Mouse (Mus musculus) limb, embryonic 10.5 days (tissue): ENCODE measurements around the gene Itih2. TPM values are rescaled to one million over a fixed set of nuclear protein-coding genes. Genes with fewer than 3 reads are reported as not detected.
A peak's percentile ranks its signal among the peaks of the same experiment; 100 is the strongest.

Experiments
- DNase-seq: peaks from one replicate; pipeline ENCODE4 v3.0.0-alpha.2; 2017; ENCODE audit warnings: low spot score
- H3K27ac ChIP-seq: fragments of 300-500 bp; sonication (generic); 2 replicates; pipeline ENCODE4 v1.5.1; 2016; ENCODE audit warnings: mild to moderate bottlenecking
- H3K27me3 ChIP-seq: fragments of 300-500 bp; sonication (generic); 2 replicates; pipeline ENCODE4 v1.6.1; 2016; ENCODE audit warnings: low read depth, mild to moderate bottlenecking; ENCODE audit not compliant: poor library complexity, severe bottlenecking
- H3K36me3 ChIP-seq: fragments of 300-500 bp; sonication (generic); 2 replicates; pipeline ENCODE4 v1.6.1; 2016; ENCODE audit warnings: mild to moderate bottlenecking, moderate library complexity
- H3K4me1 ChIP-seq: fragments of 300-500 bp; sonication (generic); 2 replicates; pipeline ENCODE4 v1.6.1; 2016
- H3K4me3 ChIP-seq: fragments of 300-500 bp; sonication (generic); 2 replicates; pipeline ENCODE4 v1.5.1; 2016; ENCODE audit warnings: mild to moderate bottlenecking, moderate library complexity
- H3K9me3 ChIP-seq: fragments of 300-500 bp; sonication (generic); replicated peaks from 2 replicates; pipeline ENCODE4 v1.6.1; 2016; ENCODE audit warnings: mild to moderate bottlenecking
- WGBS: fragments of 180-500 bp; shearing (Covaris S2); methylation state at CpG from one replicate; pipeline ENCODE4 v1.1.7; 2016; 5-methylcytosine and 5-hydroxymethylcytosine counted together
- polyA plus RNA-seq: library from polyadenylated mRNA; unstranded; fragments of >200 nt; fragmentation: Nextera tagmentation; extraction: Ambion mirVana; gene quantifications from 2 replicates; pipeline ENCODE4 v1.2.1, GENCODE M21; 2016

Gene Itih2
- polyA plus RNA-seq, 1 experiment from 2014 or later = not detected

DNA sequence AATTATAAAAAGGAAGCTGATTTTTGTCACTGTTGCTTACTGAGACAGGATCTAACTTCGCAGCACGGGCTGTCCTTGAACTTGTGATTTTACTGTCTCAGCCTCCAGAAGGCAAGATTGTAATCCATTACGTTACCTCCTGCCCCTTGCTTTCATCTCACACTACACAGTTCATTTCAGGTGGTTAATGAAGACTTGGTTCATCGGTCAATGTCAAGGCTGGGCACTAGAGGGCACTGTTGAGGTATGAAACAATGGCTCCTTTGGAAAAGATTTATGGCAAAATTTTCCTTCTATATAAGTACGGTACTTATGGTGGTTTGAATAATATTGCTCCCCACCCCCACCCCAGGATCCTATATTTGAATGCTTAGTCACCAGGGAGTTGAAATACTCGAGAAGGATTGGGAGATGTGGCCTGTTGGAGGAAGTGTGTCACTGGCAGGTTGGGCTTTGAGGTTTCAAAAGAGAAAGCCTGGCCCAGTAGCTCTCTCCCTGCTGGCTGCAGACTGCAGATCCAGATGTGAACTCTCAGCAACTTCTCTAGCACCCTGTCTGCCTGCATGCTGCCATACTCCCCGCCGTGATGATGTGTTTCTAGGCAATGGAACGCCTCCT is 32.5 kb downstream of the Itih2 start:
- 38% methylated on average over 9 of the region's 9 CpGs for WGBS

DNA sequence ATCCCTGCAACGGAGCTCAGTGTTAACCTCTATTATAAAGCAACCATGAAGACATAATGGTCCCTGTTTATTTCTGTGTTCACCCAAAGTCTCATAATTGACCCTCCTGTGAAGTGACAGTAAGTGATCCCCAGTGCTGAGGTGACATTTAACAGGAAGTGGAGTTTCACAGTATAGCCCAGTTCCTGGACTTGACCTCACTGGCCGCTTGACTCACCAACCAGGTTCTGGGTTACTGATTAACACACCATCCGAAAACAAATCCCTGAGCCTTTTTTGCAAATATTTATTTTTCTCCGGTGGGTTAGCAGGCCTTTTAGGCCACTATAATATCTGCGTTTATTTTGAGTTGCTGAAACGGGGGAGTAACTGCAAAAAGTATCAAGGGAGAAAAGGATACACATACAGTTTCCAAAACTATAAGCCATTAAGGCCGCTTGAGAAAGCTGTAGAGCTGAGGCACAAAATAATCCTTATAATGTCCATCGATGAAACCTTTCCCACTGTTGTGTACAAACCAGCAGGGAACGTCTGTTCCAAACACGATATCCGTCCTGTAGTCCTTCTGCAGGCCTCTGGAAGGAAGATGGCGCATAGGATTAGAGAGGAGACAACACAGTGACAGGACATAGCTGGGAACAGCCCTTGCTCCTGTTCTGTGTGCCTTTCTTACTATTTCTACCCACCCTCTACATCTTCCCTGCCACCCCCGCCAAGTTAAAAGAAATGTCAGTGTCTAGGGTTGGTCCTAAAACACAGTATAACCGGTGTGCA is 36.7 kb downstream of the Itih2 start:
- no peaks in the 10 kb centered on the region for H3K27me3 ChIP-seq
- no peaks in the 10 kb centered on the region for H3K9me3 ChIP-seq
- peaks cover 42% of the 10 kb centered on the region for H3K36me3 ChIP-seq
- H3K4me3 ChIP-seq = no peak overlapping the region
- no peaks in the 10 kb centered on the region for H3K4me1 ChIP-seq
- H3K27ac ChIP-seq = no peak overlapping the region
- WGBS = 95% methylated on average over 14 of the region's 14 CpGs
- no peak for DNase-seq

More for the DNA sequence above, 32.5 kb downstream of the Itih2 start:
- H3K9me3 ChIP-seq = no peaks in the 10 kb centered on the region
- no peak overlapping the region for H3K27ac ChIP-seq
- H3K4me1 ChIP-seq = no peaks in the 10 kb centered on the region
- H3K36me3 ChIP-seq = peaks cover 7% of the 10 kb centered on the region
- H3K27me3 ChIP-seq = no peaks in the 10 kb centered on the region
- peak; percentile 60 for DNase-seq
- no peak overlapping the region for H3K4me3 ChIP-seq

- no peaks in the 10 kb centered on the region for H3K27me3 ChIP-seq
- no peak overlapping the region for H3K4me3 ChIP-seq
- H3K9me3 ChIP-seq = no peaks in the 10 kb centered on the region
- no peak overlapping the region for H3K27ac ChIP-seq
- H3K36me3 ChIP-seq = peaks cover 93% of the 10 kb centered on the region
- 88% methylated on average over 8 of the region's 8 CpGs for WGBS
- no peaks in the 10 kb centered on the region for H3K4me1 ChIP-seq
- no peak for DNase-seq
Observed at GRCm38 (mm10) chr2:10087256-10087850, 43.8 kb downstream of the Itih2 start.

DNA sequence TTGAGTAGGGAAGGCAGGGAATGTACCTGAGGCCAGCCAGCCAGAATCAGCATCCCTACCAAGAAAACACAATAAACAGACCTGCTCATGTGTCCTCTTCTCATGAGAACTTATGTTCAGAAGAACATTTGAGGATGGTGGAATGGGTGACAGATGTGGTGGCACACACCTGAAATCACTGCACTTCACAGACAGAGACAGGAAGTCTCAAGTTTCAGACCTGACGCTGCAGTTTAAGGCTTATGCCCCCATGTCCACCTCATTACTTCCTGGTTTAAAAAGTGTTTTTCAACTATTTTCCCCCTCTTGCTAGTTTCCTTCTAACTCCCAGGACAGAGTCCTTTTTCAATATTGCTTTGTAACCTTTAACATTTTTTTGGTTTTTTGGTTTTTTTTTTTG is 48.5 kb downstream of the Itih2 start:
- H3K27ac ChIP-seq = no peak overlapping the region
- peaks cover 22% of the 10 kb centered on the region for H3K4me1 ChIP-seq
- 59% methylated on average over 1 of the region's 1 CpGs for WGBS
- peaks cover 51% of the 10 kb centered on the region for H3K36me3 ChIP-seq
- no peak overlapping the region for H3K4me3 ChIP-seq
- no peaks in the 10 kb centered on the region for H3K9me3 ChIP-seq
- no peaks in the 10 kb centered on the region for H3K27me3 ChIP-seq
- no peak for DNase-seq

DNA sequence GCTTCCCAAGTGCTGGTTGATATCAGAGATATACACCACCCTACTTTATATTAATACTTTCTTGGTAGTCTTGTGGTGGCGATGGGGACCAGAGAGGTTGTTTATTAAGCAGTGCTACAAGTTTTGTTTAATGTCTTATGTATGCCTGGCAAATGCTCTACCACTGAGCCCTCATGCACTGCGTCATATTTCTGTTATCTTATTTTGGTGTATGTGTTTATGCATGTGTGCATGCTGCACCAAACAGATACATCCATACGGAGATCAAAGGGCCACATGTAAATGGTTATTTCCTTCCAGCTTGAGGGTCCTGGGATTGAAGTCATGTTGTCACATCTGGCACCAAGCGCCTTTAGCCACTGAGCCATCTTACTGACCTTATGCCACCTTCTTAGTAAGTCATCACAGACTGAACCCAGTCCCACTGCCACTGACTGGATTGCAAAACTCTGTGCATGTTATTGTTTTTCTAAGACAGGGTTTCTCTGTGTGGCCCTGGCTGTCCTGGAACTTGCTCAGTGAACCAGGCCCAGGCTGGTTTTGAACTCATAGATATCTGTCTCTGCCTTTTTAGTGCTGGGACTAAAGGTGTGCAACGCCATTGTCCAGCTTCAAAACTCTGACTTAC is 49.6 kb downstream of the Itih2 start:
- H3K36me3 ChIP-seq = peaks cover 40% of the 10 kb centered on the region
- H3K27me3 ChIP-seq = no peaks in the 10 kb centered on the region
- no peaks in the 10 kb centered on the region for H3K9me3 ChIP-seq
- peak overlapping the region; percentile 92 for H3K4me3 ChIP-seq
- 83% methylated on average over 5 of the region's 5 CpGs for WGBS
- peaks cover 22% of the 10 kb centered on the region for H3K4me1 ChIP-seq
- no peak for DNase-seq
- H3K27ac ChIP-seq = no peak overlapping the region

DNA sequence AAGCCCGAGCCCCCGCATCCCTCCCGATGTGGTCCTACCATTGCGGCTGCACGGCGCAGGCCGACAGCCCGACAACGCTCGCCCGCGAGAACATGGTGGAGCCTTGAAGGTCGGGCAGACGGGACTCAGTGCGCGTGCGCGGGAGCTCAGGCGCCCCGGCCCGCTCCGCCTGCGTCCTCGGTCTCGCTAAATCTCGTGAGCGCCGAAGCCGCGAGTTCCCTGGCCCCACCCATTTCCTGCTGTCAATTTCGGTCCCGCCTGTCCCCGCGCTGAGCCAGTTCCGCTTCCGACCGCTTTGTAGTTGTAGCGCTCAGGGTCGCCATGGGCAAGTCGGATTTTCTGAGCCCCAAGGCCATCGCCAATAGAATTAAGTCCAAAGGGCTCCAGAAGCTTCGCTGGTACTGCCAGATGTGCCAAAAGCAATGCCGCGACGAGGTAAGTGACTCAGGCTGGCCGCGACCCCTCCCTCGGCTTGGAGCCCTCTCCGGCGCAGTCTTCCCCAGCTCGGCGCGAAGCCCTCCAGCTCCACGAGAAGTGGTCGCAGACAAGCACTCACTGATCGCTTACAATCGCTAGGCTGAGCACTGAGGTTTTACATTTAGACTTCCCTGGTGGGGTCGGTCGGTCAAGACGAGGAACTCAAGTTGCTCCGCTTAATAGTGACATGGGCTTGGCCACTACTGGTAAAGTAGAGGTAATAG is 50.7 kb downstream of the Itih2 start, which contains the start of the genes Atp5c1 and Kin:
Gene Atp5c1 (minus strand): TSS at position 201 of the 701 bp plus-strand sequence.
Gene Kin (plus strand): TSS at position 284 of the 701 bp plus-strand sequence.
- Histone ChIP-seq H3K4me1 (peaks cover 22% of the 10 kb centered on the region), H3K4me3 (peak within 1 kb of the TSS; percentile 92), H3K36me3 (peaks cover 36% of the 10 kb centered on the region), H3K27ac (peak within 1 kb of the TSS; percentile 98), H3K27me3 (no peaks in the 10 kb centered on the region), H3K9me3 (no peaks in the 10 kb centered on the region)
- whole genome bisulfite sequencing = under 1% methylated on average over 61 of the region's 61 CpGs
- DNase-seq = peak; percentile 99

GRCm38 (mm10) chr2:10079745-10080309 is 51.4 kb downstream of the Itih2 start:
- DNase-seq = no peak
- Histone ChIP-seq H3K27ac (peak overlapping the region; percentile 98), H3K4me1 (peaks cover 22% of the 10 kb centered on the region), H3K27me3 (no peaks in the 10 kb centered on the region), H3K9me3 (no peaks in the 10 kb centered on the region), H3K4me3 (peak overlapping the region; percentile 92), H3K36me3 (peaks cover 36% of the 10 kb centered on the region)
- under 1% methylated on average over 28 of the region's 28 CpGs for WGBS

DNA sequence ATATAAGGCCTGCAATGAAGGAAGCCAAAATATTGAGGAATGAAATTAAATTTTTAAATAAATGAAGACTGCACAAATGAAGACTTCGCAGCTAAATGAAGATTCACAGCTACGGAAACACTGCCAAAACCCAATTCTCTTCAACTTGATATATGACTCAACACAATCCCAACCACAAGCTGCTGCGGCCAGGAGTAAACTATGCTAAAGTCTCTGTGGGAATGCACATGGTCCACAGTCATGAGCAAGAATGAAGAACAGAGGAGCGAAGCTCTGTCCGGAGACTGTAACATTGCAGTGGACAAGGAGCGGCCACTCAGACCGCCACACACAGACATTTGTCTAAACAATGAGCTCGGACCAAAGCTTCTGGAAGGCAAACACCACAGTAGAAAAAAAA is 54.5 kb downstream of the Itih2 start:
- H3K27me3 ChIP-seq = no peaks in the 10 kb centered on the region
- H3K36me3 ChIP-seq = peaks cover 47% of the 10 kb centered on the region
- peaks cover 21% of the 10 kb centered on the region for H3K4me1 ChIP-seq
- WGBS = 94% methylated on average over 8 of the region's 8 CpGs
- DNase-seq = no peak
- H3K27ac ChIP-seq = no peak overlapping the region
- no peaks in the 10 kb centered on the region for H3K9me3 ChIP-seq
- H3K4me3 ChIP-seq = no peak overlapping the region

GRCm38 (mm10) chr2:10074470-10074869 is 56.7 kb downstream of the Itih2 start:
- no peak for DNase-seq
- Histone ChIP-seq H3K27me3 (no peaks in the 10 kb centered on the region), H3K4me1 (peaks cover 15% of the 10 kb centered on the region), H3K27ac (no peak overlapping the region), H3K36me3 (peaks cover 64% of the 10 kb centered on the region), H3K9me3 (no peaks in the 10 kb centered on the region), H3K4me3 (no peak overlapping the region)
- 83% methylated on average over 7 of the region's 7 CpGs for WGBS

DNA sequence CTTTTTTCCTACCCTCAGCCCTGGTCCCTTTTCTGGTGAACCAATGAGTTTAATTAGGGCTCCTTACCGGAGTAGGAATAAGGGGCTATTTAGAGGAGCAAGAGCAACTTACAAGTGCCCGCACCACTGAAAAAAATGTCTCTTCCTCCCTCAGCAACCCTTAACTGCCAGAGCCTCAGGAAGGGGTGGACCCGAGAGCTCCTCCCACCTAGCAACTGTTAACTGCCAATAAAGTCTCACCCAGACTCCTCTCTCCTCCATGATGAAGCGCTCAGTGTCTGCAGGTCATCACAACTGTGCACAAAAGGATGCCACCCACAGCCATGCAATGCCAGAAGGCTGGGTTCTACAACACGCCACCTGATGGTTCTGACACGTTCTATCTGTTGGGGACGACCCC is 59.4 kb downstream of the Itih2 start:
- Histone ChIP-seq H3K27me3 (no peaks in the 10 kb centered on the region), H3K36me3 (peaks cover 87% of the 10 kb centered on the region), H3K4me3 (no peak overlapping the region), H3K9me3 (no peaks in the 10 kb centered on the region), H3K27ac (no peak overlapping the region), H3K4me1 (no peaks in the 10 kb centered on the region)
- WGBS = 76% methylated on average over 7 of the region's 7 CpGs
- DNase-seq = no peak

- Histone ChIP-seq H3K27me3 (no peaks in the 10 kb centered on the region), H3K4me3 (no peak overlapping the region), H3K27ac (no peak overlapping the region), H3K4me1 (no peaks in the 10 kb centered on the region), H3K36me3 (peaks cover 98% of the 10 kb centered on the region), H3K9me3 (no peaks in the 10 kb centered on the region)
- 88% methylated on average over 5 of the region's 5 CpGs for WGBS
- no peak for DNase-seq
Observed at GRCm38 (mm10) chr2:10058836-10059235, 72.4 kb downstream of the Itih2 start.

GRCm38 (mm10) chr2:10051996-10052395 is 79.2 kb downstream of the Itih2 start:
- peaks cover 15% of the 10 kb centered on the region for H3K4me1 ChIP-seq
- H3K27ac ChIP-seq = no peak overlapping the region
- 95% methylated on average over 1 of the region's 1 CpGs for WGBS
- no peaks in the 10 kb centered on the region for H3K9me3 ChIP-seq
- no peaks in the 10 kb centered on the region for H3K27me3 ChIP-seq
- H3K4me3 ChIP-seq = no peak overlapping the region
- no peak for DNase-seq
- peaks cover 39% of the 10 kb centered on the region for H3K36me3 ChIP-seq
